Mouse (Mus musculus): ENCODE measurements around the gene Tcea2.

- no peak for TF ChIP-seq CTCF (IDR thresholded peaks at IDR 0.05; ENCODE audit: low read depth)
- TF ChIP-seq EP300 (IDR thresholded peaks at IDR 0.05; ENCODE audit: low read depth), result no peak
Observed at GRCm38 (mm10) chr2:181635865-181636264, 44.2 kb upstream of the Tcea2 start.

All from liver, postnatal 0 days (tissue).